Mouse (Mus musculus) right cerebral cortex, postnatal 10 days (tissue): ENCODE results near the gene Mier2.

ENCODE experiments used
- DNase-seq, 2 experiments: peaks; one replicate each; pipeline ENCODE4 v3.0.0; 2021; ENCODE audit warnings: low spot score in 2 of 2

The Mier2 gene

GRCm38 (mm10) chr10:79506709-79507108 lies 48.3 kb downstream of the Mier2 start:
- DNase-seq, result no peak

GRCm38 (mm10) chr10:79502830-79503644 lies 52.0 kb downstream of the Mier2 start:
- no peak for DNase-seq

- no peak for DNase-seq
Measured at GRCm38 (mm10) chr10:79496701-79497288, 58.2 kb downstream of the Mier2 start.

- DNase-seq, result no peak
Measured at GRCm38 (mm10) chr10:79495886-79496285, 59.1 kb downstream of the Mier2 start.
